Mouse (Mus musculus) hindbrain, embryonic 13.5 days (tissue): ENCODE data around the gene Wdr37. TPM values are rescaled to one million over a fixed set of nuclear protein-coding genes. Genes with fewer than 3 reads are reported as not detected.

Source experiments
- ATAC-seq: fragments of 200-750 bp; cut with Nextera tagmentation; 2 replicates; pipeline ENCODE4 v1.8.0; 2017; ENCODE audit warnings: moderate TSS enrichment; ENCODE audit not compliant: low FRiP score
- H3K27ac ChIP-seq: fragments of 300-500 bp; sonication (generic); 2 replicates; pipeline ENCODE4 v1.5.1; 2015; ENCODE audit warnings: inconsistent platforms, mild to moderate bottlenecking, moderate library complexity
- H3K27me3 ChIP-seq: fragments of 300-500 bp; sonication (generic); 2 replicates; pipeline ENCODE4 v1.6.1; 2015; ENCODE audit warnings: mild to moderate bottlenecking, inconsistent platforms
- H3K36me3 ChIP-seq: fragments of 300-500 bp; sonication (generic); 2 replicates; pipeline ENCODE4 v1.6.1; 2015; ENCODE audit warnings: mild to moderate bottlenecking, inconsistent platforms
- H3K4me1 ChIP-seq: fragments of 300-500 bp; sonication (generic); replicated peaks from 2 replicates; pipeline ENCODE4 v1.6.1; 2015; ENCODE audit warnings: inconsistent platforms
- H3K4me2 ChIP-seq: fragments of 300-500 bp; sonication (generic); 2 replicates; pipeline ENCODE4 v1.6.1; 2015; ENCODE audit warnings: inconsistent platforms, mild to moderate bottlenecking, moderate library complexity
- H3K4me3 ChIP-seq: fragments of 300-500 bp; sonication (generic); 2 replicates; pipeline ENCODE4 v1.5.1; 2015; ENCODE audit warnings: mild to moderate bottlenecking, inconsistent platforms
- H3K9ac ChIP-seq: fragments of 300-500 bp; sonication (generic); 2 replicates; pipeline ENCODE4 v1.6.1; 2015; ENCODE audit warnings: mild to moderate bottlenecking, inconsistent platforms
- H3K9me3 ChIP-seq: fragments of 300-500 bp; sonication (generic); 2 replicates; pipeline ENCODE4 v1.6.1; 2016; ENCODE audit warnings: inconsistent platforms
- WGBS: fragments of 180-500 bp; shearing (Covaris S2); methylation state at CpG from one replicate; pipeline ENCODE4 v1.1.7; 2015; 5-methylcytosine and 5-hydroxymethylcytosine counted together
- polyA plus RNA-seq: library from polyadenylated mRNA; unstranded; fragments of >200 nt; fragmentation: Nextera tagmentation; extraction: Ambion mirVana; gene quantifications from 2 replicates; pipeline ENCODE4 v1.2.1, GENCODE M21; 2015

The Wdr37 gene
- polyA plus RNA-seq, 1 experiment from 2014 or later: 57.7 TPM

DNA sequence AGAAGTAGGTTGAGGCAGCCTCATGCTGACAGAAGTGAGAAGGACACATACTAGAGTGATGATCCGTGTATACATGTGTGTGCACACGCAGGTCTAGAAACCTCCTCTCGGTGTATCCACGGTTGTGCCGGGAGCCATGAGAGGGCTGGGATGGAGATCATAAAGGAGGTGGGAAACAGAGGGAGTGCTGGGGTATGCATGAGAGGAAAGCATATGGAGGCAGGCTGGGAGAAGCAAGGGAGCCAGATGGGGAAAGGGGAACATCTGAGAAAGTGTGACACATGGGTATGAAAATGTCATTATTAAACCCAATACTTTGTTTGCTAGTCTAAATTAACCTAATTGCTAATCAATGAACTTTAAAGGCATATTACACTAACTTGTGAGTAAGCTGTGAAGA lies 37.1 kb downstream of the Wdr37 start:
- Histone ChIP-seq H3K9ac (no peak overlapping the region), H3K9me3 (no peaks in the 10 kb centered on the region), H3K4me1 (peaks cover 11% of the 10 kb centered on the region), H3K4me2 (no peak overlapping the region), H3K27me3 (no peaks in the 10 kb centered on the region), H3K36me3 (peaks cover 66% of the 10 kb centered on the region), H3K27ac (no peak overlapping the region), H3K4me3 (no peak overlapping the region)
- 93% methylated on average over 5 of the region's 5 CpGs for WGBS
- no peak for ATAC-seq

DNA sequence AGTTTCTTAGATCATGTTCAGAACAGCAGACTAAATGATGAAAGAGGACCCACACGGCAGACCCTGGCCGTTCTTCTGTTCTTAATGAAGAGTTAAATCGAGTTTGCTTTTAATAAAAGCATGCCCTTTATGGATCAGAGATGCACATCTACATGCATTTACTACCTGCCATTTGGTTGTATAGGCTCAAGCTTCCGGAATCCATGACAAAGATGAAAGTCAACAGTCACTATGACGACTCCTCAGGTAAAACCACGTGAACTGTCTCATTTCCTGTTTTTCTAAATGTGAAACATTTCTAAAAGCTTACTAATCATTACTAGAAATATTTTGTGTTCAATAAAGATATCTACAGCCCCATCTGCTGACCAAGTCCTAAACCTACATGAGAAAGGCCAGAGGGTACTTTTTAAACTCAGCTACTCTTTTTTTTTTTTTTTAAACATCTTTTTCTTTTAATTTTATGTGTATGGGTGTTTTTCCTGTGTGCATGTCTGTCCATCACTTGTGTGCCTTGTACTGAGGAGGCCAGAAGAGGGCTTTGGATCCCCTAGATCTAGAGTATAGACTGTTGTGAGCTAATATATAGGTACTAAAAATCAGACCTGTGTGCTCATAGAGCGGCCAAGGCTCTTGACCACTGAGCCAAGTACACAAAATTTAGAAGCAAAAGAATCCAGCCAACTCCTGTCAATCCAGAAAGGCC lies 40.0 kb downstream of the Wdr37 start:
- peaks cover 11% of the 10 kb centered on the region for H3K4me1 ChIP-seq
- ATAC-seq: no peak
- H3K27me3 ChIP-seq: no peaks in the 10 kb centered on the region
- H3K9me3 ChIP-seq: no peaks in the 10 kb centered on the region
- H3K9ac ChIP-seq: no peak overlapping the region
- 87% methylated on average over 7 of the region's 7 CpGs for WGBS
- H3K36me3 ChIP-seq: peaks cover 55% of the 10 kb centered on the region
- no peak overlapping the region for H3K4me2 ChIP-seq
- peak overlapping the region; percentile 49 for H3K27ac ChIP-seq
- H3K4me3 ChIP-seq: no peak overlapping the region

DNA sequence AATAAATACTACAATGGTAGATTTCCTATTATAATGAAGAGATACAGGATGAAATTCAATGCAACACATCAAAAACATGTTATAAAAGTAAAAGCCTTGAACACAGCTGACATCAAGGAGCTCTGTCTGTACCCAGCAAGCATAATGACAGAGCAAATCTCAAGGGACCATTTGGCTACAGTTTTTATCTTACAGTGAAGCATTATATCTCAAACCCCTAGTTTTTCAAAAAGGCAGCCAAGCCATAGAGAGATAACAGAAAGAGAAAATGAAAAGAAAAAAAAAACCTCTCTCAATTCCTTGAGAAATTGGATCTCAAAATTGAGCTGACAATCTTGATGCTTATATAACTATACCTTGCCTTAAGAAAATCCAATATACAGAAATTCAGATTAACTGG lies 41.0 kb downstream of the Wdr37 start:
- peaks cover 11% of the 10 kb centered on the region for H3K4me1 ChIP-seq
- H3K9ac ChIP-seq: no peak overlapping the region

DNA sequence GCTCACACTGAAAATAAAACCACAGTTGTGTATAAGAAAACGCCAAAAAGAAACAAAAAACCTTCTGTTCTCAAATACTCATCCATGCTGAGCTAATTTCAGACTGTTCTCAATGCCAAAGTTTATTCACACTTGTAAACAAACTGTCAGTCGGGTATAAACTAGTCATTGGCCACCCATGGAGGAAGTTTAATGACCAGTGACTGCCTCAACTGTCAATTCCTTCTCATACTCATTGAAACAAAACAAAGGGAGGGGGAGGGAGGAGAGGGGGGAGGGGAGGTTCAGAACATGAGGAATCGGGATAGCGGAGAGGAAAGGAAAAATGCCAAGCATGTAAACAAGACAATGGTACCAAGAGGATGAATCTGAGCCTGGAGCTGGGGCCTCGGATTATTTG lies 41.9 kb downstream of the Wdr37 start:
- H3K4me3 ChIP-seq: no peak overlapping the region
- no peaks in the 10 kb centered on the region for H3K27me3 ChIP-seq
- peaks cover 11% of the 10 kb centered on the region for H3K4me1 ChIP-seq
- H3K4me2 ChIP-seq: no peak overlapping the region
- no peak overlapping the region for H3K9ac ChIP-seq
- ATAC-seq: peak; percentile 49
- H3K9me3 ChIP-seq: no peaks in the 10 kb centered on the region
- H3K27ac ChIP-seq: peak overlapping the region; percentile 60; the same call in 1 of the 2 replicates
- peaks cover 37% of the 10 kb centered on the region for H3K36me3 ChIP-seq
- 38% methylated on average over 5 of the region's 5 CpGs for WGBS

More for the DNA sequence above, 41.0 kb downstream of the Wdr37 start:
- no peaks in the 10 kb centered on the region for H3K9me3 ChIP-seq
- H3K4me2 ChIP-seq: no peak overlapping the region
- H3K27me3 ChIP-seq: no peaks in the 10 kb centered on the region
- H3K36me3 ChIP-seq: peaks cover 45% of the 10 kb centered on the region
- no peak overlapping the region for H3K27ac ChIP-seq
- no peak for ATAC-seq
- H3K4me3 ChIP-seq: no peak overlapping the region

DNA sequence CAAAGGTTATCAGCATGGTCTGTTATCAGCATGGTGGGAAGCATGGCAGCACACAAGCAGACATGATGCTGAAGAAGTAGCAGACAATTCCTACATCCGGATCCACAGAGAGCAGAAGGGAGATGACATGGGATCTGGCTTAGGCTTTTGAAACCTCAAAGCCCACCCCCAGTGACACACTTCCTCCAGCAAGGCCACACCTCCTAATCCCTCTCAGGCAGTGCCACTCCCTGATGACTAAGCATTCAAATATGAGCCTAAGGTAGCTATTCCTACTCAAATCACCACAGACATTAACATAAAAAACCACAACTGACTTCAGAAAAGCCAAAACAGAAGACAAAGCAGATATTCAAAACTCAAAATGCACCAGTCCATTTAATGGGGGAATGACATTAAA lies 42.8 kb downstream of the Wdr37 start:
- Histone ChIP-seq H3K9ac (no peak overlapping the region), H3K27ac (no peak overlapping the region)
- ATAC-seq: no peak

DNA sequence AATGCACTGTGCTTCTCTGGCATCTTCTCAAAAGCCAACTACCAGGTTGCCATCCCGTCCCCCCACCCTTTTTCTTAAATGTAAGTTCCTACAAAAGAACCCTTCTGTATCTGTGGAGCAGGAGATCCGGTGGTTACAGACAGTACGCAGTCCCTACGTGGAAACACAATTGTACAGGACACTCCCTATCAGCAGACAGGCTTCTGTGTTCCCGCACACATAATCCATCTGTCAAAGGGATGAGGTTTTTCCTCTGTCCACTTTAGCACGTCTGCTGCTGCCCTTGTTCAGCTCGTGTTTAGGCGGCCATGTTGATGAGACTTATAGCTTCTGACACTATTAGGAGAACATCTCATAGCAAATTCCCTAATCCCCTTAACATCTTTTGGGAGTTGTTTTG lies 48.2 kb downstream of the Wdr37 start:
- WGBS: 34% methylated on average over 8 of the region's 8 CpGs
- H3K9ac ChIP-seq: no peak overlapping the region
- H3K27me3 ChIP-seq: no peaks in the 10 kb centered on the region
- ATAC-seq: peak; percentile 62
- H3K27ac ChIP-seq: peak overlapping the region; percentile 74
- no peak overlapping the region for H3K4me3 ChIP-seq
- H3K36me3 ChIP-seq: peaks cover 42% of the 10 kb centered on the region
- H3K4me1 ChIP-seq: peaks cover 12% of the 10 kb centered on the region
- no peak overlapping the region; the same call in 1 of the 2 replicates for H3K4me2 ChIP-seq
- H3K9me3 ChIP-seq: no peaks in the 10 kb centered on the region

More for the DNA sequence above, 42.8 kb downstream of the Wdr37 start:
- no peaks in the 10 kb centered on the region for H3K27me3 ChIP-seq
- H3K4me3 ChIP-seq: no peak overlapping the region
- H3K36me3 ChIP-seq: peaks cover 28% of the 10 kb centered on the region
- no peak overlapping the region for H3K4me2 ChIP-seq
- H3K4me1 ChIP-seq: peaks cover 11% of the 10 kb centered on the region
- WGBS: 88% methylated on average over 1 of the region's 1 CpGs
- no peaks in the 10 kb centered on the region for H3K9me3 ChIP-seq

DNA sequence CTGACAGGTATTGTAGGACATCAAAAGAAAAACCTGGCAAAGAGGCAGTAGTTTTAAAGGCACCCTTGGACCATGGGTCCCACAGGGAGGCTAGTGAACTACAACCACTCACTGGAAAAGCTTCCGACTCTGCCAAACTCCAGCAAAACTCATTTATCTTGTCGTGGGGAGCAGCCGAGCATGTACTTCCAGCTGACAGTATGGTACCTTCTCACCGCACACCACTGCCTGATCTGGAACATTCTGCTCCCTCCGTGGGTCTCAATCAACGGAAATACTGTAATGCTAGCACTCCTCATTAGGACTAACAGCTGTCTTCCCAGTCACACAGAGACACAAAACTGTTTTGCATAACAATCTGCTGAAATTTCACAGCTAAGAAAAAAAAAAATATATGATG lies 48.6 kb downstream of the Wdr37 start:
- 27% methylated on average over 6 of the region's 6 CpGs for WGBS
- Histone ChIP-seq H3K9ac (no peak overlapping the region), H3K27me3 (no peaks in the 10 kb centered on the region), H3K36me3 (peaks cover 42% of the 10 kb centered on the region), H3K4me3 (no peak overlapping the region), H3K4me1 (peaks cover 12% of the 10 kb centered on the region), H3K27ac (peak overlapping the region; percentile 74), H3K4me2 (no peak overlapping the region; the same call in 1 of the 2 replicates), H3K9me3 (no peaks in the 10 kb centered on the region)
- peak; percentile 84 for ATAC-seq

DNA sequence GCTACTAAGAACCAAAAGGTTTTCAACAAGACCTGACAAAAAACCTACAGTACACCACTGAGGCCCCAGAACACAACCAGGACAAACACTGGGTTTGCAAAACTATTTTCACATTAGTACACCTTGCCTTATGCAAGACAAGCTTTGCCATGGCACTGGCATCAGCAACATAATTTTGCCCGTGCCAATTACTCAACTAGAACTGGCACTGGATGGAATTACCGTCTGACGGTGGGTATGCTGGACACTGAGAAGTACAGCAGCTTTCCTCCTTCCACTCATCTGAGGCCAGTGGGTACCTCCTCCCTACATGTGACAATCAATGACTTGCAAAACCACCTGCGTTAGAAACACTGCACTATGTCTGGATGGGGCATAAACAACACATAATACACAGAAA lies 49.5 kb downstream of the Wdr37 start:
- Histone ChIP-seq H3K36me3 (peaks cover 49% of the 10 kb centered on the region), H3K9ac (no peak overlapping the region), H3K27me3 (no peaks in the 10 kb centered on the region), H3K4me3 (no peak overlapping the region), H3K4me1 (peaks cover 12% of the 10 kb centered on the region), H3K27ac (peak overlapping the region; percentile 74), H3K4me2 (no peak overlapping the region), H3K9me3 (no peaks in the 10 kb centered on the region)
- no peak for ATAC-seq
- 87% methylated on average over 4 of the region's 4 CpGs for WGBS

DNA sequence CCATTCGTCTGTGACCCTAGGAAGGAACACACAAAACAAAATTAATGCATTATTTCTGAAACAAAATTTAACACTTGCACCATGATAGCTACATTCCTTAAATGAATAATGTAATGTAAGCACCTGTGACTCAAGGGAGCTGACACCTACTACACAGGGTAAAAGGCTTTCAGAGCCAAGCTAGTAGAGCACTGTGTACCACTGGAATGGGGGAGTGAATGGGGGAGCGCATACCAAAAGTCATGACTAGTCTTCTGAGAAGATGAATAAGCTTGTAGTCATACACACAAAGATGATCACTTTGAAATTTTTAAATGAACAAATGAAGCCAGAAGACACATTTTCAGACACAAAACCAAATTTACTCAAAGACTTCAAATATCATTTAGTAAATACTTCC lies 65.8 kb downstream of the Wdr37 start:
- no peak for ATAC-seq
- no peak overlapping the region for H3K9ac ChIP-seq
- H3K9me3 ChIP-seq: no peaks in the 10 kb centered on the region
- no peak overlapping the region for H3K27ac ChIP-seq
- no peak overlapping the region for H3K4me3 ChIP-seq
- H3K36me3 ChIP-seq: peaks cover 23% of the 10 kb centered on the region
- 95% methylated on average over 2 of the region's 2 CpGs for WGBS
- no peaks in the 10 kb centered on the region for H3K4me1 ChIP-seq
- no peaks in the 10 kb centered on the region for H3K27me3 ChIP-seq
- no peak overlapping the region for H3K4me2 ChIP-seq

DNA sequence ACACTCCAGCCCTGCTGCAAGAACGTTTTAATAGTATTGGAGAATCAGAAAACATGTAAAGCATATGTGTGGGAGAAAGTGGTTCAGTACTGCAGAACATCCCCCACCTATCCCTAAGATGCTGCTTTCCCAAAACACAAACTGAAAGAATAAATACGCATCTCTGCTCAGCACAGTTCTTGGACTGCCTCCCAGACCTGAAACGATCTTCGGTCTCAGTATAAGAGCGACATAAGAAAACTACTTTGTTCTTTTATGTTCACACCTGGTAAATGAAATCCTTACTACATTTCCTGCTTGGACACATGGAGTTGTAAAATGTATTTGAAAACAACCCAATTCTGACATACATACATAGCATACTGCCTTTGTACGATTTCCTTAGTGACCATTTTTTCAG lies 71.1 kb downstream of the Wdr37 start:
- no peaks in the 10 kb centered on the region for H3K27me3 ChIP-seq
- no peaks in the 10 kb centered on the region for H3K9me3 ChIP-seq
- WGBS: 87% methylated on average over 6 of the region's 6 CpGs
- ATAC-seq: no peak
- H3K27ac ChIP-seq: no peak overlapping the region
- H3K4me2 ChIP-seq: no peak overlapping the region
- peaks cover 21% of the 10 kb centered on the region for H3K36me3 ChIP-seq
- no peak overlapping the region for H3K4me3 ChIP-seq
- H3K9ac ChIP-seq: no peak overlapping the region
- H3K4me1 ChIP-seq: no peaks in the 10 kb centered on the region

DNA sequence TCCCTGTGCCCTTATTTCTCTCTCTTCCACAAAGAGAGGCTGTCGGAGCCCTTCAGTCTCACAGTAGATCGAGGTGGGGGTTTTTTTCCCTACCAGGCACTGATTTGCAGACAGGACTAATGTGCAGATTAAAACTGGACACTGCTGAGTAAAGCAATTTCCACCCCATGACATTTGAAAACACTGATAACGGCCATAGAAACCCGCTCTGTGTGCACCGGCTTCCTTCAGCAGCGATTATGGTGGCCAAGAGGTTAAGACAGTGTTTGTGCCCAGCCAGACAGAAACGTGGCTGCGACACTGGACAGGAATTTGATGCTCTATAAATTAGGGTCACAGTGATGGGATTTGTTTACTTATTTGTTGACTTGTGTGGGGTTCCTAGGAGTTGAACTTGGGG lies 78.5 kb downstream of the Wdr37 start:
- Histone ChIP-seq H3K36me3 (peaks cover 2% of the 10 kb centered on the region), H3K27me3 (no peaks in the 10 kb centered on the region), H3K9ac (no peak overlapping the region), H3K4me1 (no peaks in the 10 kb centered on the region), H3K27ac (no peak overlapping the region), H3K9me3 (no peaks in the 10 kb centered on the region), H3K4me3 (no peak overlapping the region), H3K4me2 (no peak overlapping the region)
- ATAC-seq: no peak
- 74% methylated on average over 8 of the region's 8 CpGs for WGBS

DNA sequence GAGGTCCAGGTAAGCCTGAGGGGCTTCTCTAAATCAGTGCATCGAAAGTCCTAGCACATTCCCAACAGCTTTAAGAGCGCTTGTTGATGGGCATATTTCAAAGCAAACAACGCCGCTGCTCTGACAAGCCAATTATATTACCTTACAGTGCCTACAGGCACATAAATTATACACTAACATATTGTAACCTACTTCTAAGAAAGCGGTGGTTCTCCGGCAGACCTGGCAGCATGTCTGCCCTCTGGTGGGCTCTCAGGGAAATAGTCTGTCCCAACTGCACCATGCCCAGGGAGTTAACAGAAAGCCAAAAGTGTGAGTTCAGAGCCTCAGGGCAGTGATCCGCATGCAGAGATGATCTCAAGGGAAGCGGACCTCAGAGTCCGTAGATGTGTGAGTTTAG lies 86.5 kb downstream of the Wdr37 start:
- H3K4me1 ChIP-seq: peaks cover 16% of the 10 kb centered on the region
- no peak overlapping the region for H3K4me3 ChIP-seq
- H3K27ac ChIP-seq: no peak overlapping the region
- 0 out of 2 replicates have a peak overlapping the region, but pooled peaks have one; percentile 13 for H3K4me2 ChIP-seq
- H3K9ac ChIP-seq: no peak overlapping the region
- no peaks in the 10 kb centered on the region for H3K27me3 ChIP-seq
- 39% methylated on average over 9 of the region's 9 CpGs for WGBS
- H3K36me3 ChIP-seq: no peaks in the 10 kb centered on the region
- no peaks in the 10 kb centered on the region for H3K9me3 ChIP-seq
- peak; percentile 77 for ATAC-seq

DNA sequence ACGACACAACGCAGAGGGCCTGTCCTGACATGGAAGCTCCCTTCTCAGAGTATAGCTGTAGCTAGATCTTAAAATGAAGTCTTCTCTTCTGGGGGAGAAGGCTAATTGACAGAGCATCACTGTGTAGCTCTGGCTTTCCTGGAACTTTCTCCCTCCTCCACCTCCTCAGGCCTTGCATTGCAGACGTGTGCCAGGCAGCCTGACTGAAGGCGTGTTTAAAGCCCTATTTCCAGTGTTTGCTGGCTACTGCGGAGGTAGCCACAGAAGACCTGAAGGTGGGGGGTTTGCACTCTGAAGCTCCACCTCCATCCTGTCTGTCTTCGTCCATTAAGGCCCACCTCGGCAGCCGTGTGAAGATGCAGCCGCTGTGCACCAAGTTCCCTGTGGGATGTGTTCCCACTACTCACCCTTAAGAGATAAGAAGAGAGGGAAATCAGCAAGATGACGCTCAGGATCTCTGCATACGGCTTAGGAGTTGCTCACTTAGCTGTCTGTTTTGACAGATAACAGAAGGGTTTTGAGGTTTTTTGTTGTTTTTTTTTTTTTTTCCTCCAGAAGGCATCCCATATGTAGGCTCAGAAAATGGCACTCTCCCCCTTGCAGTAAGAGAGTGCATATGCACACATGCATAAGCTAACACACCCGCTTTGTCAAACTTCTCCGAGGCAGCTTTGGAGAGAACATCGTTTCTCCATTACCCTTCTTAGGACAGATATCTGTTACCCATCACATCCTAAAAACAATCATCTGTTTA lies 87.2 kb downstream of the Wdr37 start:
- H3K9ac ChIP-seq: no peak overlapping the region
- H3K27ac ChIP-seq: no peak overlapping the region
- no peaks in the 10 kb centered on the region for H3K27me3 ChIP-seq
- no peaks in the 10 kb centered on the region for H3K9me3 ChIP-seq
- H3K36me3 ChIP-seq: no peaks in the 10 kb centered on the region
- 82% methylated on average over 14 of the region's 14 CpGs for WGBS
- H3K4me2 ChIP-seq: 0 out of 2 replicates have a peak overlapping the region, but pooled peaks have one; percentile 13
- H3K4me3 ChIP-seq: no peak overlapping the region
- H3K4me1 ChIP-seq: peaks cover 16% of the 10 kb centered on the region
- ATAC-seq: no peak
